Mouse (Mus musculus) heart, adult 2 months (tissue): Measurements from ENCODE around the gene Vmn1r113. TPM values are rescaled to one million over a fixed set of nuclear protein-coding genes. Genes with fewer than 3 reads are reported as not detected.
"Not testable (repeated sequence)": the region's sequence is repeated elsewhere in the genome, so short reads cannot be mapped to it uniquely, and the experiment has no call there.

Experiments used
- DNase-seq, 2 experiments: peaks; one replicate each; pipeline ENCODE4 v3.0.0; 2021
- H3K27ac ChIP-seq: fragments of 200-600 bp; 2 replicates; pipeline ENCODE4 v1.8.1; 2022
- H3K27me3 ChIP-seq: fragments of 200-500 bp; 2 replicates; pipeline ENCODE4 v1.6.1; 2012; ENCODE audit warnings: mild to moderate bottlenecking, low read length, inconsistent platforms, mixed read lengths; ENCODE audit not compliant: control insufficient read depth, insufficient read depth
- H3K36me3 ChIP-seq: fragments of 200-500 bp; 2 replicates; pipeline ENCODE4 v1.6.1; 2012; ENCODE audit warnings: low read length, inconsistent platforms; ENCODE audit not compliant: control insufficient read depth, insufficient read depth
- H3K4me1 ChIP-seq: fragments of 200-500 bp; 2 replicates; pipeline ENCODE4 v1.6.1; 2011; ENCODE audit warnings: low read length; ENCODE audit not compliant: control insufficient read depth, insufficient read depth
- H3K4me3 ChIP-seq: fragments of 200-600 bp; 2 replicates; pipeline ENCODE4 v1.8.1; 2022
- H3K79me2 ChIP-seq: fragments of 200-500 bp; replicated peaks from 2 replicates; pipeline ENCODE4 v1.6.1; 2012; ENCODE audit warnings: mild to moderate bottlenecking, inconsistent platforms, low read length, moderate library complexity, mixed read lengths; ENCODE audit not compliant: control insufficient read depth, insufficient read depth
- H3K9ac ChIP-seq: fragments of 200-500 bp; 2 replicates; pipeline ENCODE4 v1.6.1; 2012; ENCODE audit warnings: low read depth, mild to moderate bottlenecking, control low read depth, inconsistent platforms, low read length, mixed read lengths
- WGBS: fragments of 180-500 bp; shearing (Covaris S2); methylation state at CpG from one replicate; pipeline ENCODE4 v1.1.7; 2018; 5-methylcytosine and 5-hydroxymethylcytosine counted together
- intact Hi-C: fragments of 180-260 bp; cut with DNase I; formaldehyde crosslinking; loops from one replicate; pipeline ENCODE4 v1.15.1; 2025
- long read RNA-seq: library from polyadenylated mRNA; stranded (forward); transcript quantifications from one replicate; pipeline ENCODE4 v2.0.0, GENCODE M21; 2021
- polyA plus RNA-seq: library from polyadenylated mRNA; depleted of rRNA; stranded (reverse); fragments of >200 nt; gene quantifications from 2 replicates; pipeline ENCODE4 v1.2.3, GENCODE M21; 2012; rRNA removed
- total RNA-seq, 2 experiments: library from RNA; stranded (reverse); gene quantifications; 2 replicates each; pipeline ENCODE4 v1.2.3; 2021

Gene Vmn1r113
- total RNA-seq (not detected), polyA plus RNA-seq (not detected in 2 replicates)
- long read RNA-seq, result 0 reads

DNA sequence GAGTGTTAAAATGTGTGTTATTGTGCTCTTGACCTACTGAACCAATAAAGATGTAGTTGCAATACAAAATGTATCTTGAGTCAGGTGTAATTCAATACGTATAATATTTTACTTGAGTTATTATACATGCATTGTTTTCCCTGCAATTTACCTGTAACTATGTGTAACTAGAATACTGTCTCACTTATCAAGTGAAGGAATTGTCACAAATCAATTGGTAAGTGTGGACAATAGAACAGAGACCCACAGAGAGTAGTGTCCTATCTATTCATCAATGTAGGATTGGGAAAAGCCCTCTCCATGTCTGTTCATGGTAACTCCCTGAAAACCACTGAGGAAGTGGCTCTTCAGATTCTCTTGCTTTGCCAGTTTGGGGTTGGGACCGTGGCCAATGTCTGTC is at the start of gene Vmn1r113:
Gene Vmn1r113, plus strand, starts transcription at position 301 of the 400 bp plus-strand sequence.
- 50% methylated on average over 2 of the region's 2 CpGs for WGBS
- H3K27ac ChIP-seq, intact Hi-C loops, H3K4me3 ChIP-seq, H3K27me3 ChIP-seq, H3K4me1 ChIP-seq, H3K9ac ChIP-seq, DNase-seq, H3K79me2 ChIP-seq, H3K36me3 ChIP-seq: not testable (repeated sequence)

DNA sequence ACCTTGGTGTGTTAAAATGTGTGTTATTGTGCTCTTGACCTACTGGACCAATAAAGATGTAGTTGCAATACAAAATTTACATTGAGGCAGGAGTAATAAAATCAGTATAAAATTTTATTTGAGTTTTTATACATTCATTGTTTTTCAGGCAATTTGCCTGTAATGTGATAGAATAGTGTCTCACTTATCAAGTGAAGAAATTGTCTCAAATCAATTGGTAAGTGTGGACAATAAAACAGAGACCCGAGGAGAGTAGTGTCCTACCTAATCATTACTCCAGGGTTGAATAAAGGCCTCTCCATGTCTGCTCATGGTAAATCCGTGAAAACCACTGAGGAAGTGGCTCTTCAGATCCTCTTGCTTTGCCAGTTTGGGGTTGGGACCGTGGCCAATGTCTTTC is 16.2 kb upstream of the Vmn1r113 start, which contains the start of gene Vmn1r112:
Gene Vmn1r112, plus strand, starts transcription at position 301 of the 400 bp plus-strand sequence.
- no CpG with 5 or more reads among the region's 3 CpGs for WGBS
- DNase-seq, H3K4me3 ChIP-seq, H3K79me2 ChIP-seq, intact Hi-C loops, H3K4me1 ChIP-seq, H3K27me3 ChIP-seq, H3K27ac ChIP-seq, H3K9ac ChIP-seq, H3K36me3 ChIP-seq: not testable (repeated sequence)

DNA sequence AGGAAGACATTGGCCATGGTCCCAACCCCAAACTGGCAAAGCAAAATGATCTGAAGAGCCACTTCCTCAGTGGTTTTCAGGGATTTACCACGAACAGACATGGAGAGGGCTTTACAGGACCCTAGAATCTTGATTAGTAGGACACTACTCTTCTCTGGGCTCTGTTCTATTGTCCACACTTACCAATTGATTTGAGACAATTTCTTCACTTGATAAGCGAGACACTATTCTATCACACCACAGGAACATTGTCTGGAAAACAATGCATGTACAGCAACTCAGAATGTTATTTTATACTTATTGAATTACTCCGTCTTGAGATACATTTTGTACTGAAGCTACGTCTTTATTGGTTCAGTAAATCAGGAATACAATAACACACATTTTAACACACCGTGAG is 25.0 kb downstream of the Vmn1r113 start, which contains the start of gene Vmn1r114:
Gene Vmn1r114, minus strand, starts transcription at position 101 of the 400 bp plus-strand sequence.
- H3K79me2 ChIP-seq, H3K9ac ChIP-seq, H3K4me1 ChIP-seq, H3K27me3 ChIP-seq, H3K4me3 ChIP-seq, H3K27ac ChIP-seq, H3K36me3 ChIP-seq, intact Hi-C loops, DNase-seq: not testable (repeated sequence)
- no CpG with 5 or more reads among the region's 5 CpGs for WGBS

Other genes with a start within 250 kb of the Vmn1r113 start
- not detected for gene Gm5726, start 241.5 kb upstream of the Vmn1r113 start, total RNA-seq
- gene Gm5726, start 241.5 kb upstream of the Vmn1r113 start, polyA plus RNA-seq, result not detected in 2 replicates
- gene Gm4141, start 211.0 kb upstream of the Vmn1r113 start, total RNA-seq, result not detected
- not detected in 2 replicates for gene Gm4141, start 211.0 kb upstream of the Vmn1r113 start, polyA plus RNA-seq
- not detected for gene Gm4513, start 188.3 kb upstream of the Vmn1r113 start, total RNA-seq
- not detected in 2 replicates for gene Gm4513, start 188.3 kb upstream of the Vmn1r113 start, polyA plus RNA-seq
- gene Vmn1r107, start 118.4 kb upstream of the Vmn1r113 start, total RNA-seq, result not detected
- not detected in 2 replicates for gene Vmn1r107, start 118.4 kb upstream of the Vmn1r113 start, polyA plus RNA-seq
- not detected for gene Vmn1r111, start 84.1 kb upstream of the Vmn1r113 start, total RNA-seq
- not detected in 2 replicates for gene Vmn1r111, start 84.1 kb upstream of the Vmn1r113 start, polyA plus RNA-seq
- gene Gm10668, start 56.7 kb upstream of the Vmn1r113 start, total RNA-seq, result not detected
- not detected in 2 replicates for gene Gm10668, start 56.7 kb upstream of the Vmn1r113 start, polyA plus RNA-seq
- not detected for gene Vmn1r112, start 16.1 kb upstream of the Vmn1r113 start, total RNA-seq
- not detected in 2 replicates for gene Vmn1r112, start 16.1 kb upstream of the Vmn1r113 start, polyA plus RNA-seq
- gene Vmn1r114, start 24.9 kb downstream of the Vmn1r113 start, total RNA-seq, result not detected
- gene Vmn1r114, start 24.9 kb downstream of the Vmn1r113 start, polyA plus RNA-seq, result not detected in 2 replicates
- not detected for gene Vmn1r115, start 57.7 kb downstream of the Vmn1r113 start, total RNA-seq
- gene Vmn1r115, start 57.7 kb downstream of the Vmn1r113 start, polyA plus RNA-seq, result not detected in 2 replicates
- gene Vmn1r116, start 85.0 kb downstream of the Vmn1r113 start, total RNA-seq, result not detected
- gene Vmn1r116, start 85.0 kb downstream of the Vmn1r113 start, polyA plus RNA-seq, result not detected in 2 replicates
- not detected for gene Vmn1r117, start 96.8 kb downstream of the Vmn1r113 start, total RNA-seq
- gene Vmn1r117, start 96.8 kb downstream of the Vmn1r113 start, polyA plus RNA-seq, result not detected in 2 replicates
- gene Vmn1r118, start 125.1 kb downstream of the Vmn1r113 start, total RNA-seq, result not detected
- not detected in 2 replicates for gene Vmn1r118, start 125.1 kb downstream of the Vmn1r113 start, polyA plus RNA-seq
- not detected for gene Vmn1r119, start 225.2 kb downstream of the Vmn1r113 start, total RNA-seq
- not detected in 2 replicates for gene Vmn1r119, start 225.2 kb downstream of the Vmn1r113 start, polyA plus RNA-seq